Mouse (Mus musculus) forebrain, embryonic 14.5 days (tissue): Measurements from ENCODE around the gene Exoc4. TPM values are rescaled to one million over a fixed set of nuclear protein-coding genes. Genes with fewer than 3 reads are reported as not detected.
A peak's percentile ranks its signal among the peaks of the same experiment; 100 is the strongest.

Experiments
- ATAC-seq: fragments of 200-750 bp; cut with Nextera tagmentation; 2 replicates; pipeline ENCODE4 v1.8.0; 2017; ENCODE audit warnings: mild to moderate bottlenecking, moderate library complexity
- DNase-seq: peaks from one replicate; pipeline ENCODE4 v3.0.0-alpha.2; 2015; ENCODE audit warnings: low spot score
- H3K27ac ChIP-seq: fragments of 300-500 bp; sonication (generic); 2 replicates; pipeline ENCODE4 v1.5.1; 2014; ENCODE audit warnings: low read depth, mild to moderate bottlenecking, control low read depth, low read length, moderate library complexity
- H3K27me3 ChIP-seq: fragments of 300-500 bp; sonication (generic); replicated peaks from 2 replicates; pipeline ENCODE4 v1.6.1; 2014; ENCODE audit warnings: low read length, control low read depth, mixed read lengths; ENCODE audit not compliant: control insufficient read depth, insufficient read depth
- H3K36me3 ChIP-seq: fragments of 300-500 bp; sonication (generic); 2 replicates; pipeline ENCODE4 v1.6.1; 2014; ENCODE audit warnings: low read length, control low read depth; ENCODE audit not compliant: control insufficient read depth, insufficient read depth
- H3K4me1 ChIP-seq: fragments of 300-500 bp; sonication (generic); 2 replicates; pipeline ENCODE4 v1.6.1; 2014; ENCODE audit warnings: antibody characterized with exemption, low read length, control low read depth; ENCODE audit not compliant: control insufficient read depth, insufficient read depth
- H3K4me2 ChIP-seq: fragments of 300-500 bp; sonication (generic); 2 replicates; pipeline ENCODE4 v1.6.1; 2014; ENCODE audit warnings: mild to moderate bottlenecking, control low read depth, low read length
- H3K4me3 ChIP-seq: fragments of 300-500 bp; sonication (generic); 2 replicates; pipeline ENCODE4 v1.5.1; 2014; ENCODE audit warnings: low read depth, low read length, control low read depth
- H3K9ac ChIP-seq: fragments of 300-500 bp; sonication (generic); 2 replicates; pipeline ENCODE4 v1.6.1; 2014; ENCODE audit warnings: mild to moderate bottlenecking, low read length, control low read depth, moderate library complexity
- H3K9me3 ChIP-seq: fragments of 300-500 bp; sonication (generic); replicated peaks from 2 replicates; pipeline ENCODE4 v1.6.1; 2016; ENCODE audit warnings: low read length, control low read depth, mixed read lengths; ENCODE audit not compliant: control insufficient read depth
- WGBS: fragments of 180-500 bp; shearing (Covaris S2); extraction: QIAGEN DNeasy Blood & Tissue Kit; methylation state at CpG from one replicate; pipeline ENCODE4 v1.1.7; 2014; 5-methylcytosine and 5-hydroxymethylcytosine counted together
- polyA plus RNA-seq: library from polyadenylated mRNA; unstranded; fragments of >200 nt; fragmentation: Nextera tagmentation; extraction: Ambion mirVana; gene quantifications from 2 replicates; pipeline ENCODE4 v1.2.1, GENCODE M21; 2014

Gene Exoc4
- polyA plus RNA-seq, 1 experiment from 2014 or later: 35.8 TPM

GRCm38 (mm10) chr6:33347088-33347775 is 98.3 kb downstream of the Exoc4 start:
- Histone ChIP-seq H3K27ac (no peak overlapping the region), H3K4me3 (no peak overlapping the region), H3K9ac (no peak overlapping the region), H3K4me2 (no peak overlapping the region), H3K9me3 (no peaks in the 10 kb centered on the region), H3K27me3 (no peaks in the 10 kb centered on the region), H3K4me1 (no peaks in the 10 kb centered on the region), H3K36me3 (no peaks in the 10 kb centered on the region)
- ATAC-seq (no peak), DNase-seq (no peak)
- WGBS: 17% methylated on average over 1 of the region's 1 CpGs

GRCm38 (mm10) chr6:33361613-33362012 is 112.7 kb downstream of the Exoc4 start:
- no peak for DNase-seq
- ATAC-seq: no peak
- WGBS: 75% methylated on average over 6 of the region's 6 CpGs

GRCm38 (mm10) chr6:33380517-33380916 is 131.6 kb downstream of the Exoc4 start:
- WGBS: 75% methylated on average over 3 of the region's 3 CpGs
- Histone ChIP-seq H3K9me3 (no peaks in the 10 kb centered on the region), H3K27me3 (no peaks in the 10 kb centered on the region), H3K4me1 (peaks cover 3% of the 10 kb centered on the region; the same call in 1 of the 2 replicates), H3K27ac (no peak overlapping the region), H3K9ac (no peak overlapping the region), H3K4me2 (no peak overlapping the region), H3K4me3 (no peak overlapping the region), H3K36me3 (no peaks in the 10 kb centered on the region)
- no peak for DNase-seq
- ATAC-seq: no peak

More at GRCm38 (mm10) chr6:33361613-33362012, 112.7 kb downstream of the Exoc4 start:
- H3K4me3 ChIP-seq: no peak overlapping the region
- H3K27ac ChIP-seq: no peak overlapping the region
- H3K36me3 ChIP-seq: no peaks in the 10 kb centered on the region
- no peak overlapping the region for H3K4me2 ChIP-seq
- H3K9ac ChIP-seq: no peak overlapping the region
- no peaks in the 10 kb centered on the region for H3K4me1 ChIP-seq
- peaks cover 4% of the 10 kb centered on the region; the same call in 1 of the 2 replicates for H3K9me3 ChIP-seq
- H3K27me3 ChIP-seq: no peaks in the 10 kb centered on the region

GRCm38 (mm10) chr6:33382176-33382575 is 133.3 kb downstream of the Exoc4 start:
- H3K4me3 ChIP-seq: no peak overlapping the region
- H3K27me3 ChIP-seq: no peaks in the 10 kb centered on the region
- DNase-seq: no peak
- no peaks in the 10 kb centered on the region for H3K9me3 ChIP-seq
- H3K4me2 ChIP-seq: no peak overlapping the region
- H3K9ac ChIP-seq: no peak overlapping the region
- H3K27ac ChIP-seq: no peak overlapping the region
- no peaks in the 10 kb centered on the region for H3K36me3 ChIP-seq
- 20% methylated on average over 3 of the region's 3 CpGs for WGBS
- ATAC-seq: no peak
- peaks cover 3% of the 10 kb centered on the region; the same call in 1 of the 2 replicates for H3K4me1 ChIP-seq

GRCm38 (mm10) chr6:33392020-33392419 is 143.1 kb downstream of the Exoc4 start:
- DNase-seq (peak; percentile 20), ATAC-seq (no peak)
- H3K4me3 ChIP-seq: no peak overlapping the region
- WGBS: 87% methylated on average over 2 of the region's 2 CpGs
- no peaks in the 10 kb centered on the region for H3K9me3 ChIP-seq
- no peak overlapping the region for H3K9ac ChIP-seq
- no peaks in the 10 kb centered on the region for H3K4me1 ChIP-seq
- H3K27me3 ChIP-seq: no peaks in the 10 kb centered on the region
- no peak overlapping the region for H3K27ac ChIP-seq
- no peaks in the 10 kb centered on the region for H3K36me3 ChIP-seq
- no peak overlapping the region for H3K4me2 ChIP-seq

- Histone ChIP-seq H3K9ac (no peak overlapping the region), H3K4me3 (no peak overlapping the region), H3K4me1 (no peaks in the 10 kb centered on the region), H3K27me3 (no peaks in the 10 kb centered on the region), H3K27ac (no peak overlapping the region), H3K9me3 (no peaks in the 10 kb centered on the region), H3K36me3 (no peaks in the 10 kb centered on the region), H3K4me2 (no peak overlapping the region)
- no peak for ATAC-seq
- DNase-seq: no peak
- 64% methylated on average over 1 of the region's 1 CpGs for WGBS
These were observed 150.6 kb downstream of the Exoc4 start for GRCm38 (mm10) chr6:33399491-33399890.

GRCm38 (mm10) chr6:33401161-33401560 is 152.3 kb downstream of the Exoc4 start:
- Histone ChIP-seq H3K9ac (no peak overlapping the region), H3K27ac (no peak overlapping the region), H3K4me3 (no peak overlapping the region), H3K4me2 (no peak overlapping the region), H3K9me3 (no peaks in the 10 kb centered on the region), H3K27me3 (no peaks in the 10 kb centered on the region), H3K4me1 (peaks cover 5% of the 10 kb centered on the region; the same call in 1 of the 2 replicates), H3K36me3 (no peaks in the 10 kb centered on the region)
- WGBS: 92% methylated on average over 2 of the region's 2 CpGs
- no peak for DNase-seq
- ATAC-seq: no peak

- Histone ChIP-seq H3K36me3 (no peaks in the 10 kb centered on the region), H3K4me2 (no peak overlapping the region), H3K9me3 (no peaks in the 10 kb centered on the region), H3K9ac (no peak overlapping the region), H3K27me3 (no peaks in the 10 kb centered on the region), H3K4me3 (no peak overlapping the region), H3K4me1 (peaks cover 5% of the 10 kb centered on the region; the same call in 1 of the 2 replicates), H3K27ac (no peak overlapping the region)
- WGBS: 33% methylated on average over 4 of the region's 4 CpGs
- peak; percentile 75 for DNase-seq
- ATAC-seq: peak; percentile 58; the same call in 1 of the 2 replicates
These were observed 156.8 kb downstream of the Exoc4 start for GRCm38 (mm10) chr6:33405562-33406275.

GRCm38 (mm10) chr6:33409586-33409985 is 160.7 kb downstream of the Exoc4 start:
- no peaks in the 10 kb centered on the region for H3K9me3 ChIP-seq
- H3K36me3 ChIP-seq: no peaks in the 10 kb centered on the region
- ATAC-seq: no peak
- H3K9ac ChIP-seq: no peak overlapping the region
- H3K27ac ChIP-seq: no peak overlapping the region
- WGBS: 80% methylated on average over 3 of the region's 3 CpGs
- peaks cover 4% of the 10 kb centered on the region; the same call in 1 of the 2 replicates for H3K4me1 ChIP-seq
- no peak for DNase-seq
- H3K4me3 ChIP-seq: no peak overlapping the region
- H3K27me3 ChIP-seq: no peaks in the 10 kb centered on the region
- no peak overlapping the region for H3K4me2 ChIP-seq
